Mouse (Mus musculus) lung, adult 18-20 months (tissue): Measurements from ENCODE around the gene 1700113H08Rik.

ENCODE experiments used
- DNase-seq, 2 experiments: peaks; one replicate each; pipeline ENCODE4 v3.0.0; 2022; ENCODE audit warnings: mixed read lengths in 2 of 2

Gene 1700113H08Rik

GRCm38 (mm10) chr10:87057500-87058250 is at the start of gene 1700113H08Rik:
TSS of gene 1700113H08Rik (plus strand) at chr10:87058045.
- no peak for DNase-seq

GRCm38 (mm10) chr10:87008215-87008499 is 49.7 kb upstream of the 1700113H08Rik start:
- DNase-seq, result no peak

GRCm38 (mm10) chr10:87012087-87012486 is 45.8 kb upstream of the 1700113H08Rik start:
- DNase-seq, result no peak

GRCm38 (mm10) chr10:87014391-87014965 is 43.4 kb upstream of the 1700113H08Rik start:
- no peak for DNase-seq

GRCm38 (mm10) chr10:87015403-87015802 is 42.4 kb upstream of the 1700113H08Rik start:
- DNase-seq, result no peak

- peak; percentile 6 to 29 for DNase-seq
These were observed 41.6 kb upstream of the 1700113H08Rik start for GRCm38 (mm10) chr10:87016151-87016692.

- peak; percentile 6 to 12 for DNase-seq
These were observed 39.0 kb upstream of the 1700113H08Rik start for GRCm38 (mm10) chr10:87018876-87019275.

- DNase-seq, result peak in 1 of 2 experiments; percentile 13
These were observed 37.1 kb upstream of the 1700113H08Rik start for GRCm38 (mm10) chr10:87020711-87021110.

- DNase-seq, result peak; percentile 62 to 77
These were observed 33.0 kb upstream of the 1700113H08Rik start for GRCm38 (mm10) chr10:87024884-87025283.

GRCm38 (mm10) chr10:87032768-87033167 is 25.1 kb upstream of the 1700113H08Rik start:
- no peak for DNase-seq

- no peak for DNase-seq
These were observed 22.0 kb upstream of the 1700113H08Rik start for GRCm38 (mm10) chr10:87035866-87036265.

GRCm38 (mm10) chr10:87036271-87036703 is 21.6 kb upstream of the 1700113H08Rik start:
- DNase-seq, result no peak

- DNase-seq, result no peak
These were observed 20.8 kb upstream of the 1700113H08Rik start for GRCm38 (mm10) chr10:87037062-87037461.

GRCm38 (mm10) chr10:87039340-87039739 is 18.5 kb upstream of the 1700113H08Rik start:
- no peak for DNase-seq

GRCm38 (mm10) chr10:87039800-87040199 is 18.0 kb upstream of the 1700113H08Rik start:
- no peak for DNase-seq

GRCm38 (mm10) chr10:87041265-87041664 is 16.6 kb upstream of the 1700113H08Rik start:
- DNase-seq, result no peak

- DNase-seq, result no peak
These were observed 12.6 kb upstream of the 1700113H08Rik start for GRCm38 (mm10) chr10:87045273-87045672.

- no peak for DNase-seq
These were observed 11.4 kb upstream of the 1700113H08Rik start for GRCm38 (mm10) chr10:87046469-87046868.

- no peak for DNase-seq
These were observed 10.8 kb upstream of the 1700113H08Rik start for GRCm38 (mm10) chr10:87046931-87047468.

GRCm38 (mm10) chr10:87049179-87049578 is 8.7 kb upstream of the 1700113H08Rik start:
- no peak for DNase-seq

GRCm38 (mm10) chr10:87051714-87052113 is 6.1 kb upstream of the 1700113H08Rik start:
- no peak for DNase-seq

GRCm38 (mm10) chr10:87058251-87058925 is 543 bp downstream of the 1700113H08Rik start:
- no peak for DNase-seq

- no peak for DNase-seq
These were observed 1.1 kb downstream of the 1700113H08Rik start for GRCm38 (mm10) chr10:87058926-87059325.
